Mouse (Mus musculus): ENCODE data around the gene Fbln2. TPM values are rescaled to one million over a fixed set of nuclear protein-coding genes. Genes with fewer than 3 reads are reported as not detected.
A peak's percentile ranks its signal among the peaks of the same experiment; 100 is the strongest.
"Not testable (repeated sequence)": the region's sequence is repeated elsewhere in the genome, so short reads cannot be mapped to it uniquely, and the experiment has no call there.

Gene Fbln2
- 33.7 and 47.7 TPM in 2 replicates for polyA plus RNA-seq (2015; fragmentation: Nextera tagmentation; extraction: Ambion mirVana)

GRCm38 (mm10) chr6:91212155-91212554, at the start of gene Fbln2:
Gene Fbln2, plus strand, starts transcription at chr6:91212455.
- Histone ChIP-seq H3K4me2 (peak within 1 kb of the TSS; percentile 60), H3K9ac (replicated peaks) (peak within 1 kb of the TSS; percentile 38; the same call in 1 of the 2 replicates), H3K4me1 (peaks cover 32% of the 10 kb centered on the region), H3K4me3 (replicated peaks) (peak within 1 kb of the TSS; percentile 37)
- not testable (repeated sequence) for H3K27me3 ChIP-seq (replicated peaks); H3K27ac ChIP-seq (replicated peaks); ATAC-seq (ENCODE audit: low FRiP score); H3K9me3 ChIP-seq (replicated peaks); H3K36me3 ChIP-seq

- Histone ChIP-seq H3K4me2 (no peak overlapping the region), H3K27me3 (replicated peaks) (no peaks in the 10 kb centered on the region), H3K27ac (replicated peaks) (0 out of 2 replicates have a peak overlapping the region, but pooled peaks have one; percentile 33), H3K4me3 (replicated peaks) (no peak overlapping the region), H3K9me3 (replicated peaks) (no peaks in the 10 kb centered on the region), H3K36me3 (peaks cover 19% of the 10 kb centered on the region; the same call in 1 of the 2 replicates), H3K9ac (replicated peaks) (no peak overlapping the region), H3K4me1 (peaks cover 50% of the 10 kb centered on the region)
- 83% methylated on average over 5 of the region's 5 CpGs for WGBS
- ATAC-seq (ENCODE audit: low FRiP score) = no peak
These were observed 48.9 kb upstream of the Fbln2 start for GRCm38 (mm10) chr6:91163195-91163911.

GRCm38 (mm10) chr6:91164584-91164983, 47.7 kb upstream of the Fbln2 start:
- H3K9me3 ChIP-seq (replicated peaks) = no peaks in the 10 kb centered on the region
- peaks cover 38% of the 10 kb centered on the region for H3K4me1 ChIP-seq
- no peak overlapping the region for H3K27ac ChIP-seq (replicated peaks)
- 61% methylated on average over 2 of the region's 2 CpGs for WGBS
- H3K9ac ChIP-seq (replicated peaks) = no peak overlapping the region
- no peak overlapping the region for H3K4me2 ChIP-seq
- peaks cover 27% of the 10 kb centered on the region for H3K36me3 ChIP-seq
- H3K4me3 ChIP-seq (replicated peaks) = no peak overlapping the region
- ATAC-seq (ENCODE audit: low FRiP score) = no peak
- no peaks in the 10 kb centered on the region for H3K27me3 ChIP-seq (replicated peaks)

- no peaks in the 10 kb centered on the region for H3K27me3 ChIP-seq (replicated peaks)
- peak; percentile 32; the same call in 1 of the 2 replicates for ATAC-seq (ENCODE audit: low FRiP score)
- no peak overlapping the region for H3K27ac ChIP-seq (replicated peaks)
These were observed 47.0 kb upstream of the Fbln2 start for GRCm38 (mm10) chr6:91165210-91165609.

GRCm38 (mm10) chr6:91167828-91168227, 44.4 kb upstream of the Fbln2 start:
- no peaks in the 10 kb centered on the region for H3K9me3 ChIP-seq (replicated peaks)
- ATAC-seq (ENCODE audit: low FRiP score) = no peak
- peaks cover 49% of the 10 kb centered on the region for H3K36me3 ChIP-seq

More at GRCm38 (mm10) chr6:91165210-91165609, 47.0 kb upstream of the Fbln2 start:
- Histone ChIP-seq H3K9me3 (replicated peaks) (no peaks in the 10 kb centered on the region), H3K9ac (replicated peaks) (no peak overlapping the region), H3K36me3 (peaks cover 29% of the 10 kb centered on the region), H3K4me1 (peaks cover 32% of the 10 kb centered on the region), H3K4me2 (no peak overlapping the region), H3K4me3 (replicated peaks) (no peak overlapping the region)
- WGBS = 33% methylated on average over 3 of the region's 3 CpGs

GRCm38 (mm10) chr6:91169129-91169528, 43.1 kb upstream of the Fbln2 start:
- H3K4me3 ChIP-seq (replicated peaks) = no peak overlapping the region
- ATAC-seq (ENCODE audit: low FRiP score) = no peak
- H3K27ac ChIP-seq (replicated peaks) = no peak overlapping the region
- no peak overlapping the region for H3K9ac ChIP-seq (replicated peaks)
- WGBS = 91% methylated on average over 8 of the region's 8 CpGs
- H3K4me1 ChIP-seq = peaks cover 8% of the 10 kb centered on the region
- peaks cover 51% of the 10 kb centered on the region for H3K36me3 ChIP-seq
- H3K9me3 ChIP-seq (replicated peaks) = no peaks in the 10 kb centered on the region
- H3K27me3 ChIP-seq (replicated peaks) = no peaks in the 10 kb centered on the region
- H3K4me2 ChIP-seq = no peak overlapping the region

More at GRCm38 (mm10) chr6:91167828-91168227, 44.4 kb upstream of the Fbln2 start:
- H3K4me3 ChIP-seq (replicated peaks) = no peak overlapping the region
- H3K27me3 ChIP-seq (replicated peaks) = no peaks in the 10 kb centered on the region
- peaks cover 15% of the 10 kb centered on the region for H3K4me1 ChIP-seq
- WGBS = 67% methylated on average over 3 of the region's 3 CpGs
- H3K4me2 ChIP-seq = no peak overlapping the region
- no peak overlapping the region for H3K9ac ChIP-seq (replicated peaks)
- H3K27ac ChIP-seq (replicated peaks) = no peak overlapping the region

- 82% methylated on average over 3 of the region's 3 CpGs for WGBS
- no peak for ATAC-seq (ENCODE audit: low FRiP score)
These were observed 40.8 kb upstream of the Fbln2 start for GRCm38 (mm10) chr6:91171396-91171895.

GRCm38 (mm10) chr6:91172381-91172780, 39.9 kb upstream of the Fbln2 start:
- no peak overlapping the region for H3K4me3 ChIP-seq (replicated peaks)
- H3K27me3 ChIP-seq (replicated peaks) = no peaks in the 10 kb centered on the region
- H3K36me3 ChIP-seq = peaks cover 44% of the 10 kb centered on the region
- H3K27ac ChIP-seq (replicated peaks) = no peak overlapping the region
- no peak overlapping the region for H3K9ac ChIP-seq (replicated peaks)
- 75% methylated on average over 2 of the region's 2 CpGs for WGBS
- ATAC-seq (ENCODE audit: low FRiP score) = no peak
- no peaks in the 10 kb centered on the region for H3K9me3 ChIP-seq (replicated peaks)
- H3K4me2 ChIP-seq = no peak overlapping the region
- H3K4me1 ChIP-seq = no peaks in the 10 kb centered on the region

More at GRCm38 (mm10) chr6:91171396-91171895, 40.8 kb upstream of the Fbln2 start:
- Histone ChIP-seq H3K27me3 (replicated peaks) (no peaks in the 10 kb centered on the region), H3K36me3 (peaks cover 51% of the 10 kb centered on the region), H3K9ac (replicated peaks) (no peak overlapping the region), H3K4me3 (replicated peaks) (no peak overlapping the region), H3K9me3 (replicated peaks) (no peaks in the 10 kb centered on the region), H3K4me1 (no peaks in the 10 kb centered on the region), H3K27ac (replicated peaks) (no peak overlapping the region), H3K4me2 (no peak overlapping the region)

GRCm38 (mm10) chr6:91173221-91173880, 38.9 kb upstream of the Fbln2 start:
- WGBS = 51% methylated on average over 7 of the region's 7 CpGs
- 0 out of 2 replicates have a peak, but pooled peaks have one; percentile 39 for ATAC-seq (ENCODE audit: low FRiP score)
- no peaks in the 10 kb centered on the region for H3K27me3 ChIP-seq (replicated peaks)
- no peaks in the 10 kb centered on the region for H3K4me1 ChIP-seq
- no peak overlapping the region for H3K4me2 ChIP-seq
- H3K4me3 ChIP-seq (replicated peaks) = no peak overlapping the region
- peaks cover 40% of the 10 kb centered on the region for H3K36me3 ChIP-seq
- no peaks in the 10 kb centered on the region for H3K9me3 ChIP-seq (replicated peaks)
- H3K9ac ChIP-seq (replicated peaks) = no peak overlapping the region
- H3K27ac ChIP-seq (replicated peaks) = no peak overlapping the region

GRCm38 (mm10) chr6:91174211-91174610, 38.0 kb upstream of the Fbln2 start:
- ATAC-seq (ENCODE audit: low FRiP score) = no peak
- peaks cover 34% of the 10 kb centered on the region for H3K36me3 ChIP-seq
- H3K4me2 ChIP-seq = no peak overlapping the region

GRCm38 (mm10) chr6:91180767-91181171, 31.5 kb upstream of the Fbln2 start:
- H3K27ac ChIP-seq (replicated peaks) = no peak overlapping the region
- no peaks in the 10 kb centered on the region; the same call in 1 of the 2 replicates for H3K36me3 ChIP-seq
- no peaks in the 10 kb centered on the region for H3K9me3 ChIP-seq (replicated peaks)
- no peak for ATAC-seq (ENCODE audit: low FRiP score)
- 54% methylated on average over 9 of the region's 9 CpGs for WGBS
- no peaks in the 10 kb centered on the region for H3K27me3 ChIP-seq (replicated peaks)
- peaks cover 11% of the 10 kb centered on the region; the same call in 1 of the 2 replicates for H3K4me1 ChIP-seq
- H3K9ac ChIP-seq (replicated peaks) = no peak overlapping the region
- H3K4me2 ChIP-seq = no peak overlapping the region
- no peak overlapping the region for H3K4me3 ChIP-seq (replicated peaks)

More at GRCm38 (mm10) chr6:91174211-91174610, 38.0 kb upstream of the Fbln2 start:
- Histone ChIP-seq H3K4me3 (replicated peaks) (no peak overlapping the region), H3K9ac (replicated peaks) (no peak overlapping the region), H3K4me1 (no peaks in the 10 kb centered on the region), H3K27me3 (replicated peaks) (no peaks in the 10 kb centered on the region), H3K9me3 (replicated peaks) (no peaks in the 10 kb centered on the region), H3K27ac (replicated peaks) (no peak overlapping the region)
- WGBS = 85% methylated on average over 3 of the region's 3 CpGs

Data from neural tube, embryonic 15.5 days (tissue).